Mouse (Mus musculus): ENCODE results near the gene Lama5.
"Not testable (repeated sequence)": the region's sequence is repeated elsewhere in the genome, so short reads cannot be mapped to it uniquely, and the experiment has no call there.

The Lama5 gene

DNA sequence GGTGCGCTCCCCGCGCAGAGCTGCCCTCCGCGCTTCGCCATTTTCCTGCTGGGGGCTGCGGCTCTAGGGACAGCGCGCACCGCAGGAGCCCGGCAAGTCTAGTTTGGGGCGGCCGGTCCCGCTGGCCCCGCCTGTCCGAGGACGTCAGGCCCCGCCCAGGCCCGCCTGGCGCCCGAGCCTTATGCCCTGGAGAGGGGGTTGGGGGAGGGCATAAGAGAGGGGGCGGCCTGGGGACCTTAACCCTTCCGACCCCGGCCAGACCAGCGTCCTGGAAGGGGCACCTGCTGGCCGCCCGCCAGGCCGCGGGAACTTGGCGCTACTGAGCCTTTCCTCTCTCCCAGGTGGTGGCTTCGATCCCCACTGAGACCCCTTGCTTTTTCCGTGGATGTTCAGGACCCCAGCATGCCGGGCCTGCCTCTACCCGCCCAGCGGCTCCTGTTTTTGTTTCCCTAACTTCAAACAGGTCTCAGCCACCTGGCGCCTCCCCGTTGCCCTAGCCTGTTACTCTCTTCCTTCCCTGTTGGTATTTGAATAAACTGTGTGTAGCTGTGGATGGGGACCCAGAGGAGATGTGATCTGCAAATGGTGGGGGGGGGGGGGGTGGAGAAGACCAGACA lies at the start of gene Lama5:
TSS of gene Lama5 (minus strand) at position 98 of the 617 bp plus-strand sequence.
- DNase-seq (ENCODE audit: low spot score in 2 of 2): no peak

GRCm38 (mm10) chr2:180274523-180274922 lies 48.9 kb upstream of the Lama5 start:
- DNase-seq (ENCODE audit: low spot score in 2 of 2): no peak

- peak; percentile 79 to 90 for DNase-seq (ENCODE audit: low spot score in 2 of 2)
Measured at GRCm38 (mm10) chr2:180273394-180274244, 48.0 kb upstream of the Lama5 start, which contains the start of gene Cables2. Gene Cables2 (minus strand): TSS chr2:180273496.

DNA sequence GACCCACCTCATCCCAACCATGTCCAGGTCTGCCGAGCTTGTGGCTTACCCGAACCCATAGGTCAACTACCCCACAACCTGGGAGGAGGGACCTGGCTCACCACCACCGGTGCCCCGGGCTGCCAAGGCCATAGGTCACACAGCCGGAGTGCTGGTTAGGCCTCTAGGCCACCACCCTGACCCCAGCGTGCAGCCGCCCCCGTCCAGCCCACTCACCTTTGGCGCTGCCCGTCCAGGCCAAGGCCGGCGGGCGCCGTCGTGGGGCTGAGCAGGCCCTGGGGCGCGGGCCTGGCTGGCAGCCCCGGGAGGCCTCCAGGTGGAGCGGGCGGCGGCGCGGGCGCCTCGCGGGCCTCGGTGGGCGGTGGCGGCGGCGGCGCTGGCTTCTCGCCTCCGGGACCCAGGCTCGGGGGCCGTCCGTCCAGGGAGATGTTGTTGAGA lies 47.2 kb upstream of the Lama5 start:
- peak in 1 of 2 experiments; percentile 34 for DNase-seq (ENCODE audit: low spot score in 2 of 2)

- no peak for DNase-seq (ENCODE audit: low spot score in 2 of 2)
Measured at GRCm38 (mm10) chr2:180271804-180272395, 46.2 kb upstream of the Lama5 start.

DNA sequence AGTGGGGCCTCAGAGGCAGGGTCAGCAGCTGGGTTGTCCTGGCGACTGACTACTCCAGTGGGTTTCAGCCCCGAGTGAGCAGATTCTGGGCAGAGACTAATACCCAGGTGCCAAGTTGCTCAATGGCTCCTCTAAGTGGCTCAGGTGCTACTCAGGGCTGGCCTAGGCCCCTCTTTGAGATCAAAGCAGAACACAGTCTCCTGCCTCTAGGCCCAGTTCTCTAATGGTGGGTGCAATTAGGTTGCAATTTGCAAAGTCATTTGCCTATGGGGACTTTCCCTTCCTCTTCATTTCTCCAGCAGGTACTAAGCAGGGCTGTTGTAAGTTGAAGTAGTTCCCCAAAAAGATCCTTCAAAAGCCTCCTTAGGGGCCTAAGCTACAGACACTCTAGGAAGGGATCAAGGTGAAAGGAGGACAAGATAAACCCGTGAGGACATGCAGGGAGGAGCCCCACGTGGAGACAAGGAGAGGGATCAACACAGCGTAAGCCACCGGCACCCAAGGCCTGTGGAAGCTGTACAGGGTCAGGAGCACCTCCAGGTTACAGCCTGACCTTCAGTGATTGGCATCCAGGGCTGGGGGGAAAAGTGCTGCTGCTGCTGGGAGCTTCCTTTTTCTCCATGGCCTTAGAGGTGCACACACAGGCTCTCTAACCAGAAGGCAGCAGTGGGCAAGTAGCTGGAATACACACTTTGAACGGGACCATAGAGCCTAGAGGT lies 45.0 kb upstream of the Lama5 start:
- no peak for DNase-seq (ENCODE audit: low spot score in 2 of 2)

GRCm38 (mm10) chr2:180269329-180269728 lies 43.7 kb upstream of the Lama5 start:
- no peak for DNase-seq (ENCODE audit: low spot score in 2 of 2)

DNA sequence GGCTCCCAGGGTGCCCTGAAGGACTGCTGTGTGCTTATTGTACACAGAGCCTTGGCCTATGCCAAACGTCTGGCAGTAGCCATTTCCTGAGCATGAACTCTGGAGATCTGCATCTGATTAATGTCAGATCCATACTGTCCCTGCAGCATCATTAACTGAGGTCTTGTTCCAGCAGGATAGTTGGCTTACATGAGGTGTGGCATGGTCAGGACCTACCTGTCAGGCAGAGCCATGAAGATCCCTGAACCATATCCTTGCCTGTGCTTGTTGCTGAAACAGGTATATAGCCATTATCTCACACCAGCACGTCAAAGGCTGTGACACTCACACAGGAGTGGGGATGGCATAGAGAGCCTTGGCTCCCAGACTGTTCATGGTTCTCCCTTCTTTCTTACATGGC lies 42.3 kb upstream of the Lama5 start:
- no peak for DNase-seq (ENCODE audit: low spot score in 2 of 2)

- no peak for DNase-seq (ENCODE audit: low spot score in 2 of 2)
Measured at GRCm38 (mm10) chr2:180262891-180263290, 37.2 kb upstream of the Lama5 start.

DNA sequence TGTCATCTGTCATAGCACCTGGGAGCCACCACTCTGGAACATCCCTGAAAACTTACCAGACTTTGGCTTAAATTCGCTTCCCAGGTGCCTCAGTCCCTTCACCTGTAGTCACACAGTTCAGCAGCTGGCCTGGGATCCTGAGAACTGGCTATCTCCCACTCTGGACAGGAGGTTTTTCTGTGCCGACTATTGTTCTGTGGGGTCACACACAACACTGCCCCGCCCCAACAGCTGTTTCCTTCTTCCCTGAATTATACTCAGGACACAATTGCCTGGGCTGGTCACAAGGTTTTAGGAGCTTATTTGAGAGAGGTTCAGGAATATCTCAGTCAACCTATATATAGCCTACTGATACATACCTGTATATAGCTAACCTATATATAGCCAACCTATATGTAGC lies 36.8 kb upstream of the Lama5 start:
- DNase-seq (ENCODE audit: low spot score in 2 of 2): no peak

- no peak for DNase-seq (ENCODE audit: low spot score in 2 of 2)
Measured at GRCm38 (mm10) chr2:180261901-180262300, 36.2 kb upstream of the Lama5 start.

DNA sequence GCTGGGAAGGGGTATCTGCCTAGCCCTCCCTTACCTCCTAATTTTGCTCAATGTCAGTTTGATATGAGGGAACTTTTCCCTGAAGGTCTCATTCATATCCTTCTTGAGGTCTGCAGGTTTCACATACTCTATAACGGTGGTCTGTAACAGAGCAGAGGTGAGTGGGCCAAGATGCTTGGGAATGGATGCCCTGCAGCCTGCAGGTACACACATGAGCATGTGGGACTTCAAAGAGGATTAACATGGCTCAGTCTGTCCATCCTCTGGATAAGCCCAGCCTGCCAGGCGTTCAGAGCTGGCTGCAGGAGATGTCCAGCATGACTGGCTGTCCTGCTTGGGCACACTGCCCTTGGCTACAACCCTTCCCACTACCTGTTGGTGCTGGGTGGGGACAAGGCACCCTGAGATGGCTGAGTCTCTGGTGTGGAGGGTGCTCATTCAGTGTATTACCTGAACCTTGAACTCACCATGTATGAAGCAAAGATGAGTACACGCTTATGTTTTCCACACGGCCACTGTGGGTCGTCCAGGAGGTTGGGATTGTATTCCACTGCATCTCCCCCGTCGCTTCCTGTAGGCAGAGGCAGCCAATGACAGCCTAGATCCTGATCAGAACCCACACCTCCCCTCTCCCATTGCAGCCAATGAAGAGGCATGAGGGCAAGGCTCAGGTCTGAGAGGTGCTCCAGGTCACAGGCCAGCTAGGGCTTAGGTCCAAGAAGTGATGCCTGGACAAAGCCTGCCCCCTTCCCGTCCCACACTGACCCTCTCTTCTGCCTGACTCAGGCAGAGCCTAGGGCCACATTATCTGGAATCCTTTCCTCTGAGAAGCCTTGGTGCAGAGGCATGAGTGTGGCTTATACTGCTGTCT lies 35.2 kb upstream of the Lama5 start:
- DNase-seq (ENCODE audit: low spot score in 2 of 2): no peak

DNA sequence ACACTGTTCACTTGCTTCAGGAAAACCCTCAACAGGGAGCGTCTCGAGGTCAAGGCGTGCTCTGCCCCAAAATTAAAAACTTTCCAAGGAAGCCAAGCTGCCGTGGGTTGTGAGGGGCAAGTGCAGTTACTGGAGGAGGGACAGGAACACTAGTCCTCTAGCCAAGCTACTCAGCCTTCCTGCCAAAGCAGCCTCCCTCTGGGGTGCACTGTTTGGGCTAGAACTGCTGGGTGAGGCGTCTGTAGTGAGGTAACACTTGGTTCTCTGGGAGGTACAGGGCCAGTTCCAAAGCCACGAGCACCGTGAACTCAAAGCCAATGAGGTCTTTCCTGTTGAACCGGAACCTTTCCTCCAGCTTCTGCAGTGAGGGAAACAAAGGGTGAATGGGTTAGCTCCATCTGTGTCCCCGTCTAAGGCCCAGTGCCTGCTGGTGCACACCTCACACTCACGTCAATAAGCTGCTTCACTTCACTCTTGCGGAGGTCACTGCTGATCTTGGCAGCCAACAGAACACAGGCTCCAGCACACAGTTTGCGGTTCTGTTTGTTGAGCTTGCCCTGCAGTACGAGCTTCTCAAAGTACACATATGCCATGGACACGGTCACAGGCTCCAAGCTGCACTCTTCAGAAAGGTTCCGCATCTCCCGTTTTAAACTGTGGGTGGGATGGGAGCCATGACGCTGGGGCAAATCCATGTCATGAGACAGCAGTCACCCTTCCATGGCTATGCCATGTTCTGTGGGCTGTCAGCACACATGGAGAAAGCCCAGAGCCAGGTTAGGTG lies 34.4 kb upstream of the Lama5 start:
- not testable (repeated sequence) for DNase-seq (ENCODE audit: low spot score in 2 of 2)

DNA sequence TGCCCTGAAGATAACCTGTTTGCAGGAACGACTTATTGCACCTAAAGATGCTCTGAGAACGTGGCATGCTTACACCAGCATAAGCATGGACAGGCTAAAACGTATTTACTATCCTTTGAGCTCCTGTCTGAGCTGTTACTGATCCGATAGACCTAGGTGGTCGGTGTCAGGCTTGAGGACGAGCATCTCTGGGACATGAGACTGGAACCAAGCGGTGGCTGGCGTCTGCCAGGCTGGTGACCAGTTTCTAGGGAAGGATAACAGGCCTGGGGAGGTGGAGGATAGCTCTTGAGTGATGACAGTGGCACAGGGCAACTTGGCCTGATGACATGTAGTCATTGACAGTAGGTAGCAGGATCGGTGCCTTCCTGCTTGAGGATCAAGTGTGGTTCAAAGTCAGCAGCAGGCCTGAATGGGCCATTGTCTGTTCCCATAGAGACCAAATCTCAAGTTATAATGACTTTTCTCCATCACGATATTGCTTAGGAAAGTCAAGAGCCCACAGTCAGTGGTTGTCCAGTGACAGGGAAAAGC lies 33.4 kb upstream of the Lama5 start:
- not testable (repeated sequence) for DNase-seq (ENCODE audit: low spot score in 2 of 2)

GRCm38 (mm10) chr2:180257963-180258865 lies 32.6 kb upstream of the Lama5 start:
- no peak for DNase-seq (ENCODE audit: low spot score in 2 of 2)

- DNase-seq (ENCODE audit: low spot score in 2 of 2): peak; percentile 90 to 94
Measured at GRCm38 (mm10) chr2:180257001-180257521, 31.4 kb upstream of the Lama5 start, which contains the start of gene Rps21. Gene Rps21 (plus strand): TSS chr2:180257377.

DNA sequence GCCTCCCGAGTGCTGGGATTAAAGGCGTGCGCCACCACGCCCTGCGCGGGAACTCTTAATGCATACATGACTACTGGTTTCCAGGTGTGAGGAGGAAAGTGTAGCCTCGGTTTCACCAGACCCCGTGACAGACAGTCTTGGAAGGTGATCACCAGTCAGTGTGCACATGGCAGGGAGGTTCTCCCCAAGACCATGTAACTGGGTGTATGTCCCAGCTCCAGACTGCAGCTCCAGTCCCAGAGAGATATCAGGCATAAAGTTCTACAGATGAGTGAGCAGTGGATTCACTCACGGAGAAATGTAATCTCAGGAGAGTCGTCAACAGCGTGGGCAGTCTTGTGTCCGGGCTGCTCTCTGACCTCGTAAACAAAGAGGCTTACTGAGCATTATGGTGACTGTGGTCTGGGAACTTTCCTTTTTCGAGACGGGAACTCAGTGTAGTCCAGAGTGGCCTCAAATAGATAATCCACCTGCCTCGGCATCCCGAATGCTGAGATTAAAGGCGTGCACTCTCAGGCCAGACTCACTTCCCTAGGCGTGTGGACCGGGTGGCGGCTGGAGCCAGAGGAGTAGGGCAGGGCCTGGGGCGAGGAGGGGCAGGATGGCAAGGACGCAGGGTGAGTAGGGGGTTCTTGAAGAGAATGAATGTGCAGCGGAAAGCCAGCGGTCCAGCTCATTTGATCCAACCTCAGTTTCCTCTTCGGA lies 30.8 kb upstream of the Lama5 start:
- no peak for DNase-seq (ENCODE audit: low spot score in 2 of 2)

- no peak for DNase-seq (ENCODE audit: low spot score in 2 of 2)
Measured at GRCm38 (mm10) chr2:180255701-180256100, 30.0 kb upstream of the Lama5 start.
